Mouse (Mus musculus) granulocyte monocyte progenitor cell, adult 5-6 weeks (primary cell): Measurements from ENCODE around the gene Slc28a1. TPM values are rescaled to one million over a fixed set of nuclear protein-coding genes. Genes with fewer than 3 reads are reported as not detected.

ENCODE experiments used
- ATAC-seq: replicated peaks from 2 replicates; pipeline ENCODE4 v1.8.0; 2016; ENCODE audit warnings: mild to moderate bottlenecking, moderate TSS enrichment, inconsistent platforms; ENCODE audit not compliant: poor library complexity, severe bottlenecking
- total RNA-seq, 2 experiments: library from RNA; stranded (forward) in 1 of 2; stranded (reverse) in 1 of 2; fragments of 200-712, 200-1000 nt in 1 of 2; fragments of >200 nt in 1 of 2; fragmentation: Nextera tagmentation in 1 of 2; gene quantifications; 2 replicates each; pipeline ENCODE4 v1.2.3; 2014 to 2017

Gene Slc28a1
- total RNA-seq, 2 experiments from 2014 or later: not detected

DNA sequence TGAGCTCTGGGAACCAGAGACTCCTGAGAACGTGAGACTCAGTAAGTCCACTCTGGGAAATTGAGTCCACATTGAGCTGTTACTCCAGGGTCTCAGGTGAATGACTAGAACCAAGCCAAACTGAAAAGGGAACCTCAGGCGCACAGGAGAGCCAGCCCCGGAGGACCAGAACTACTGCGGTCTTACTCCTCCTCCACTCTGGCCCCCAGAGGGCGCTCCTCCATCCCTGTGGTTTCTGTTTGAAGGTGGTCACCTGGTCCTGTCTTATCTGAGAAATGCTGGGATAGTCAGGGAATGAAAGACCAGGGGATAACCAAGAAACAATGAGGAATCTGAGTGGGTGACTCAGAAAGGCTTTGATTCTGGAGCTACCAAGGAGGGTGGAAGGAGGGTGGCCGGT, 94.3 kb downstream of the Slc28a1 start:
- peak; percentile 33; the same call in 1 of the 2 replicates for ATAC-seq

DNA sequence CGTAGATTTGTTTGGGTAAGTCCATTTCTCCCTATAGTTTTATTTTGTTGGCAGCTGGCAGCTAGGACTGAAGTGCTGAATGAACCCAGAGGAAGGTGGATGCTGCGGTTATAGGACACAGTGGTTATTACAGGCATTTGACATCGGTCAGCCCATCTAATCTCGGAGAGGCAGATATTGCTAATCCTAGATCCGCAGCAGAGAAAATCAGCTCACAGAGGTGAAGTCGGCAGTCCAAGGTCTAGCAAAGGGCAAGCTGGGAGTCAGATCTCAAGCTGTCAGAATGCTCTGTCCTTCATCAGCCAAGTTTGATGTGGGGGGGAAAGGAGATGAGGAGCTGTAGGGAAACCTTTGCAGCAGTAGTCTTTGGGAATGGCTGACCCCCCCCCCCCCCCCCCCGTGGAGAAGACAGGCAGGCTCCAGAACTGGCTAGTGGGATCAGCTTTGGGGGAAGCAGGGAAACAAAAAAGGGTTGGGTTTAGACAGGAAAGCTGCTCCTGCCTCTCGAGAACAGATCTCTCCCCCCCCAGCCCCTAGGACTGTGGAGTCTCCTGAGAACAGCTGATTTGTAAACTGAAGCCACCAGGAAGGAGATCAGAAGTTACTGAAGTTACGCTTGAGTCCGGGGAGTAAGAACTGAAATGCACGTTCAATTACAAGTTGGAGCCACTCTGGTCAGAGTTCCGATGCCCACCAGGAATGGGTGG, 95.5 kb downstream of the Slc28a1 start:
- no peak for ATAC-seq

DNA sequence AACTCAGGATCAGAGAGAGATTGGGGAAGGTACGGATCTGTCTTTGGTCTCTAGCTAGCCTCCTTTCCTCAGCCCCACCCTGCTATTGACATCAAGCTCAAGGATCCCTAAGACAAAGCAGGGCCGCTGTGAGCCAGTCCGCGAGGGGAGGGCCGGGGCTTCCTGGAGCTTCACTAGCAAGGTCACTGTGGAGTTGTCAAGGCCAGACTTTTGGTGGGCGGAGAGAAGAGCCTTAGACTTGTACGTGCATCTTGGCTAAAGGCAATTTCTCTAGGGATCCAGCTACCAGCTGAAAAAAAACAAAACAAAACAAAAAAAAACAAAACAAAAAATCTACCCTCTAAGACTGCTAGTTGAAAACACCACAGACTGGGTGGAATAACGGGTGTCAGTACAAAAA, 97.2 kb downstream of the Slc28a1 start:
- no peak for ATAC-seq

DNA sequence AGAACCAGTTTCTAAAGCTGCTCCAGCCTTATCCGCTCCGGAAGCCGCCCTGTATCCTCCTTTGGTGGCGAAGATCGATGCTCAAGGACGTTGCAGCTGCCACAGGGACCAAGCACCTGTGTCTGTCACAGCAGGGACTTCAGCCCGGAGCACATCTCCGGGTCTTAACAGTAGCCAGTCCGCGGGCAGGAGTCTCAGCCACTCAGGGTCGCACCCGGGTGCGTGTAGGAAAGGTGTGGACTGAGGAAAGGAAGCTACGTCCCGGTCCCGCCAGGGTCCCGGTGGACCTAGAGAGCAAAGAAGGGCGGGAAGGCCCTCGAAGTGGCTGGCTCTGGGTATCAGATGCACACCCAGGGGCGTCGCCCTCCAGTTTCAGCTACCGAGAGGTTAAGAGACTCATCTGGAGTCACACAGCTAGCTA, 97.7 kb downstream of the Slc28a1 start:
- ATAC-seq: peak; percentile 64

- peak; percentile 82 for ATAC-seq
Observed at GRCm38 (mm10) chr7:81212697-81213346, 98.2 kb downstream of the Slc28a1 start.

DNA sequence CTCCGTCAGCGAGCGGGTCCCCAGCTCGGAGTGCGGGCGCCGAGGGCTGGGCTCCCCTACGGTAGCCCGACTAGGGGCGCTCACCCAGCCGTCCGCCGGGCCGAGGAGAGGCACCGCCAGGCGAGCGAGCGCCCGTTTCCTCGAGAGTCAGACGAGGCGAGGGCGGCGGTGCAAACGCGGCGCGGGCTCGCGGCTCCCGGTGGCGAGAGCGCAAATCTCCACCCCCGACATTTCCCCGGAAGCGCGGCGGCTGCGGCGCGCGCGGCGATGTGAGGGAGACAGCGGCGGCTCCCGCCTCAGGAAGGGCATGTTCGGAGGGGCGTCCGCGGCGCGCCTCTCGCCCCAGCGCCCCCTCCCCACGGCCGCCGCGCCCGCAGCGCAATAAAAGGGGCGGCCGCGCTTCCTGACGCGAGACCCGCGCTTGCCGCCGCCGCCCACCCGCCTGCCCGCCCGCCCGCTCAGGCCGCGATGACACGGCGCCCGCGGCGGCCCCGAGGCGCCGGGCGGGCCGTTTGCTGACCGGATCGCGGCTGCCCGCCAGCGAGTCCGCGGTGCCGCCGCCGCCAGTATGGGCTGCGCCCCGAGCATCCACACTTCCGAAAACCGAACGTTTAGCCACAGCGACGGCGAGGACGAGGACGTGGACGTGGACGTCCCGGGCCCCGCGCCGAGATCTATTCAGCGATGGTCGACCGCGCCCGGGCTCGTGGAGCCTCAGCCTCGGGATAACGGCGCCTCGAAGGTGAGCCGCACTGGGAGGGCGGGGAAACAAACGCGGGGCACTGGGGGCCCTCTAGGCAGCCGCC, 99.0 kb downstream of the Slc28a1 start, which contains the start of gene Pde8a:
TSS of gene Pde8a (plus strand) at position 250 of the 806 bp plus-strand sequence.
- ATAC-seq: no peak

- no peak for ATAC-seq
Observed at GRCm38 (mm10) chr7:81214153-81214907, 99.7 kb downstream of the Slc28a1 start.

- ATAC-seq: no peak
Observed at GRCm38 (mm10) chr7:81215950-81216349, 101.4 kb downstream of the Slc28a1 start.

DNA sequence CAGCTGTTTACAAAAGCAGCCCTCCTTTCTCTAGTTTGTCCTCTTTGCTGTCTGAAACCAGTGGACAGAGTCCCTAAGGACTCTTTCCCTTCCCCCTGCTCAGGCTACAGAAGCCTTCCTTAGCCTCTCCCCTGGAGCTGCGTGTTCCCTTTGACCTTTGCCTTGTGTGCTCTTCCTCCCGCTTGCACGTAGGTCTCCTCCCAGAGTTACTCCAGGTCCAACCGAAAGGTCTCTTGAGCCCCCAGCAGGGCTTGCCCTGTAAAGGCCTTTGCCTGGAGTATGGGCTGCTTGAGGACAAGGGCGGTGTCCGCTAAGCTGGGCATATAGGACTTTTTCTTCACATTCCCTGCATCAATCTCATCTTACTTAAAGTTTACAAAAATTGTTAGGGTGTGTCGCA, 104.7 kb downstream of the Slc28a1 start:
- ATAC-seq: no peak

Other genes with a start within 250 kb of the Slc28a1 start
- gene Wdr73, start 213.5 kb upstream of the Slc28a1 start, total RNA-seq (2014; fragmentation: Nextera tagmentation): 23.6 and 33.8 TPM in 2 replicates
- 27.2 and 31.5 TPM in 2 replicates for gene Wdr73, start 213.5 kb upstream of the Slc28a1 start, total RNA-seq (2017)
- 5.0 TPM in 1 of 2 replicates, not detected in the other for gene Nmb, start 209.7 kb upstream of the Slc28a1 start, total RNA-seq (2014; fragmentation: Nextera tagmentation)
- gene Nmb, start 209.7 kb upstream of the Slc28a1 start, total RNA-seq (2017): 1.4 TPM in 1 of 2 replicates, not detected in the other
- 144 and 167 TPM in 2 replicates for gene Sec11a, start 167.0 kb upstream of the Slc28a1 start, total RNA-seq (2014; fragmentation: Nextera tagmentation)
- 393 and 465 TPM in 2 replicates for gene Sec11a, start 167.0 kb upstream of the Slc28a1 start, total RNA-seq (2017)
- 26.4 and 37.5 TPM in 2 replicates for gene Zfp592, start 121.1 kb upstream of the Slc28a1 start, total RNA-seq (2014; fragmentation: Nextera tagmentation)
- gene Zfp592, start 121.1 kb upstream of the Slc28a1 start, total RNA-seq (2017): 21.8 and 24.4 TPM in 2 replicates
- gene Alpk3, start 57.2 kb upstream of the Slc28a1 start, total RNA-seq (2014; fragmentation: Nextera tagmentation): 0.19 and 2.2 TPM in 2 replicates
- gene Alpk3, start 57.2 kb upstream of the Slc28a1 start, total RNA-seq (2017): 0.62 and 0.73 TPM in 2 replicates
- 3.4 and 9.3 TPM in 2 replicates for gene Pde8a, start 98.8 kb downstream of the Slc28a1 start, total RNA-seq (2014; fragmentation: Nextera tagmentation)
- 1.8 and 6.2 TPM in 2 replicates for gene Pde8a, start 98.8 kb downstream of the Slc28a1 start, total RNA-seq (2017)
- gene Rps17, start 230.5 kb downstream of the Slc28a1 start, total RNA-seq (2014; fragmentation: Nextera tagmentation): 4,638 and 5,139 TPM in 2 replicates
- gene Rps17, start 230.5 kb downstream of the Slc28a1 start, total RNA-seq (2017): 3,883 and 3,979 TPM in 2 replicates